Mouse (Mus musculus): Measurements from ENCODE around the gene Prnp. TPM values are rescaled to one million over a fixed set of nuclear protein-coding genes. Genes with fewer than 3 reads are reported as not detected.
A peak's percentile ranks its signal among the peaks of the same experiment; 100 is the strongest.

Prnp gene
- total RNA-seq, 1 experiment from 2014 or later: 74.6 TPM

DNA sequence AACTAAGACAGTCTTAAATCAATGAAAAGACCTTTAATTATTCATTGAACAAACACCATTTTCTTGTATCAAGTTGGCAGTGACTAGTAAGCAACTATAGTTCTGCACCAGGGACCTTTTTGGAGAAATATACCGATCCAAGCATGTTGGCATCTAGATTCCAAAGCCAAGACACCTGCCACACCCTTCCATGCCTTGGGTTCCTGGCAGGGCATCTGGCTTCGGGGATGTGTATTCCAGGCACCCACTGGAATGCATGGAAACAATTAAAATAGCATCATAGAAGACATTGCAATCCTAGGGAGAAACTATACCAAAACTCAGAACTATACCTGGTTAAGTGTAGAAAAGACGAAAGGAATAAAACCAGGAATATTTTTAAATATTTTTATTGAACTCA is 3.5 kb upstream of the Prnp start:
- no peak for DNase-seq

DNA sequence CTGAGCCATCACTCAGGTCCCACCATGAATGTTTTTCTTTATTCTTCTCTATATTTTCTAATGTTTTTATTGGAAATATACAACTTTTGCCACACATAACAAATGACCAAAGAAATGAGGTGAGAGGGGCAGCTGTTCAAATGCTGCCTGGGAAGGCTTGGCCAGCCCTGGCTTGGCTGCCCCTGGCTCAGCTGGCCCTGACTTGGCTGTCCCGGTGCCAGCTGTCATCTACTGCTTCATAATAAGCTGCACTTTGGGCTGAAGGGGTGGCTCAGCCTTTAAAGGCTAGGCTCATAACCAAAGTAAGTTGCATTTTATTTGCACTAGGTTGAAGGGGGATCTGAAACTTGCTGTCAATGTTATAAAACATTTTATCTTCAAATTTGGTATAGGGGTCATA is 2.9 kb upstream of the Prnp start:
- peak; percentile 73 for DNase-seq

DNA sequence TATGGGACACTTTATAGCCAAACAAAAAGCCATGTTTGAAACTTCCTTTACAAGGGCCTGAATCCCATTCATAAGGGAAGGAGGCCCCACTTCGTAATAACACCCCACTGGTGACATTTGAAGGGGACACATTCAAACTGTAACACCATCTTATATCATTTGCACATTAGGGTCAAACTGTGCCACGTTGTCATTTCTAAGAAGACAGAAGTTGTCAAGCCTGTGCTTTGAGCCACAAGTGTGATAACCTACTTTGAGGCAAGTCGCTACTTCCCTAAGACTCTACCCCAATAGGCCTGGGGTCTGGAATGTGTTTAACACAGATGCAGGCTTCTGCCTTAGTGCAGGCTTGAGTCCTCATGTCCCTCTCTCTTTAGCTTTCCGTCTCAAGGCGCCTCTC is 2.4 kb upstream of the Prnp start:
- DNase-seq: no peak

DNA sequence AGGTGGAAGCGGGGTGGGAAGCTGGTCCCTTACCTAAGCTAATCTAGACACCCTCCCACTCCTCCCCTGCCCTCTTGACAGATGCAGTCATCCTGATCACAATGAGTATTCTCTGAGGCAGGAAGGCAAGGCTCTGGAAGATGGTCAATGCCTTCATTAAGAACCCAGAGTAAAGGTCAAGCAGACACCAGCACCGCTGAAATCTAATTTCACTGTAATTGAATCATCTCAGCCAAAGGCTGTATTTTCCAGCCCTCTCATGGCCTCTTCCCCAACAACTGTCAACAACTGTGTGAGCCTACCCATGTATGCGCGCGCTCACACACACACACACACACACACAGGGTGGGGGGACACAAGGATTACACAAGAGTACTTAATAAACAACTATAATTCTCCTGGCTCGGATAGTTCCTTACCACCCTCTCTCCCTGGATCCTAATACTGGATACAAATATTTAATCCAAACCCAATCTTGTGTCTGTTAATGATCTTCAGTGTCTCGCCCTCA is 1.3 kb upstream of the Prnp start:
- DNase-seq: no peak

DNA sequence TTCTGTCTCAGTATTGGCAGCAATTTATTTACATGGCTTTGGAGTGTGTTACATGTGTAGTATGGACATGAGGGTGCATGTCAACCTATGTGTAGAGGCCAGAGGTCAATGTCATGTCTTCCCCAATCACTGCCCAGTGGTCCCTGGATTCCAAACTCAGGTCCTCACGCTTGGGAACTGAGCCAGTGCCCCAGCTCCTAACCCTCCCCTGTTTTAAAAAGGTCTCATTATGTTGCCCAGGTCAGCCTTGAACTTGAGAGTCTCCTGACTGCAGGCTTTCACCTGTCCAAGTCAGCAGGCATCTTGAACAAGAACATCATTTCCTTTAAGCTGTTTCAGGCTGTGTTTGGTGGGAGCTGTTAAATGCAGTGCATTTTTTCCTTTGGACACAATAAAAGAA is 822 bp upstream of the Prnp start:
- DNase-seq: no peak

DNA sequence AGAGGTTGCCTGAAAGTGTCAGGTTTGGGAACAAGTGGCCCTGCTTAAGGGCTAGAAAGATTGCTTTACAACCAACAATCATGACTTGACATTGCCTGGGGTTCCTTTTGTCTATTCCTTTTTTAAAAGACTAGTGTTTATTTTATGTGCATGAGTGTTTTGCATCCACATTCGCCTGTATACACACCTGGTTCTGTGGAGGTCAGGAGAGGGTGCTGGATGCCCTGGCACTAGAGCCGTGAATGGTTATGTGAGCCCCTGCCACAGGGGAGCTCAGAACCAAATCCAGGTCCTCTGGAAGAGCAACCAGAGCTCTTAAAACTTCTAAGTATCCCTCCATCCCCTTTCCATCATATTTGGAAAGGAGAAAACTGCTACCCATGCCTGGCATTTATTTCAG is 1.1 kb downstream of the Prnp start:
- no peak for DNase-seq

DNA sequence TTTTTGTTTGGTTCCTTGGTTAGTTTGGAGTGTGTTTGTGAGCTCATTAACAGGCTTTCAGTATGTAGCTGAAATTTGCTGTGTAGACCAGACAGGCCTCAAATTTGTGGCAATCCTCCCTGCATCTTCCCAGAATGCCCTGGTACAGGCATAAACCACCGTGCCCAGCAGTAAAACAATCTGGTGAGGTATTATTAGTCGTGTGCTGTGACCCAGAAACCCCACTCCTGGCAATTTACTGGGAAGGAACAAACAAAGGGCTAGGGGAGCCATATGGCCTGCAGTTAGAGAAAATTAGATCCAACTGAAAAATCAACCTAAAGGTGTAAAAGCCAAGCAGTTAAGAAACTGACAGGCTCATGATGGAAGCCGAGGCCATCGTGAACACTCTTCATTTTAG is 1.6 kb downstream of the Prnp start:
- DNase-seq: no peak

DNA sequence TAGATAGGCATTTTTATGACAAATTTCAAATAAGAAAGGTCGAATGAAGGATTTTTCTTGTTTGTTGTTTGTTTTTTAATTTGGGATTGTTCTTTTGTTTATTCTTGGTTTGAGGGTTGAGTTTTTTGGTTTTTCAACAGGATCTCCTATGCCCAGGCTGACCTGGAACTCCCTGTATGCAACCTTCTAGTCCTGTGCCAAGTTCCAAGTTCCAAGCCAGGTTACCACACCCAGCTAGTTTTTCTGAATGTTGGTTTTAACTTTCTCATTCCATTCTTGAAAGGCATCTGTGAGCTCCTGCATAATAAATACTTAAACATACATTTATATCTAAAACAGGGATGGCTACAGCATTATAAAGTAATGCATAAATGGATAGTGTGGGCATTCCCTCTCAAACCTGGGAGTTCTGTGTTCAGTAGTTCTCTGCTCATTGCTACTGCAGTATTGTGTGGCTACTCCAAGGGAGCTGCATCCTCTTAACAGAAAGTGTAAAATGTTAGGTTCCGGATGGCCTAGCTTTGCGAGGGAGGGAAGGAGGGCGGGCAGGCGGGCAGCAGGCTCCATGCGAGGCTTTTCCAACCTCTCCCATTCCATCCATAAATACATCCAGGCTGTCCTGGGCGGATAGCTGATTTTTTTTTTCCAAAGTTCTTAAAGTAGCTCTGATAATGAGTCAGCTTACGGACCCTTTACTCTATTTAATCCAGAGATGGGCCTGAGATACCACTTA is 3.0 kb downstream of the Prnp start:
- no peak for DNase-seq

DNA sequence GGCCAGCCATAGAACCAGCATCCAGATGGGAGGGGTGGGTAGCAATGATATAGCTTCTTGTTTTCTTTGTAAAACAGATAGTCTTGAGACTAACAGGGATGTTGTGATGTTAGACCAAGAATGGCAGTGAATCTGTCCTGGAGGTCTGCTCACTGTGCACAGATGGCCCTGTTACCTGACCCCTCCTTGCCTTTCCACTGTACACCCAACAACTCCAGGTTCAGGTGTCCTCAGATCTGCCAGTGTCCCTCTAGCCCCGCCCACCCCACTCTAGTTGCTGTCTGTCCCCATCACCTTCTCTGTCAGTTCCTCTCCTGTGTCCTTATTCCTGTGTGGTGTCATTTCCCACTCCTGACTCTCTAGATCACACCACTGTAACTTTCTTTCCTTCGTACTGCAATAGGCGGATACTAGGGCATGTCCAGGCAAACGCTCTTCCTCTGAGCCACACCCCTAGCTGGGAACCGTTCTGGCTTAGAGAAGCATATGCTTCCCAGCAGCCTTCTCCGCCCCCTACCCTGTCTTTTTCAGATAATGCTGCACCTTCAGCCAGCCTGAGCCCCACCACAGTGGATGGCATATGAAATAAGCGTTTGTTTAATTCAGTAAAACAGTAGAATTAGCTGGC is 22.7 kb downstream of the Prnp start:
- DNase-seq: no peak

DNA sequence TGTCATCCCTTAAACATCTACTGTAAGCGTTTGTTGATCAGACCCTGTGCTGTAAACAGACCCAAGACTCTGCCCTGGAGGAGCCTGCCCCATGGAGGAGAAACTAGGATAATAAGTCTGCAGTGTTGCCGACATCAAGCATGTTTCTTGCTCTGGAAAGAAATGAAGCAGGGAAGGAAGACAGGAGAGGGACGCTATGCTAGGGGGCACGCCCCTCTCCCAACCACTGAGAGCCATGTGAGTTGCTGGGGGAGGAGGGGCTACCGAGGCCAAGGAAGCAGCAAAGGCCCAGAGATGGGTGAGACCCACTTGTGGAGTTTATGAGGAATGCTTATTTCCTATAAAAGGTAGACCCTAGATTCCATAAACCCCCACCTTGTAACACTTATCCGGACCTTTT is 23.3 kb downstream of the Prnp start:
- no peak for DNase-seq

DNA sequence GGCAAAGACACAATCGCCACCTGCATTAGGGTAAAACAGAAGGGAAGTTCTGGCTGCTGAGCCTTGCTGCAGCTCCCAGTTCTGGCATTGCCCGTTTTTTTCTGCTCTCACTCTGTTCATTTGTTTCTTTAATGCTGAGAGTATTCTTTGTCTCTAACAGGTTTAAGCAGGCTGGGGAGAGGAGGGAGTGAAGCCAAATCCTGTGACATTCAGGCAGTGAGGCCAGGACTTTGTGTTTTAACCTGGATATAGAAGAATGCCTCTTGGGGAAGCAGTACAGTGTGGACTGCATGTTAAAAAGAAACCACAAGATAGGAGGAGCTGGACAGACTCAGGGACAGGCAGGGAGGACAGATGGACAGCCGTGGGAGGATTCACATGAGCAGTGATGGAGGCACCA is 23.9 kb downstream of the Prnp start:
- DNase-seq: no peak

DNA sequence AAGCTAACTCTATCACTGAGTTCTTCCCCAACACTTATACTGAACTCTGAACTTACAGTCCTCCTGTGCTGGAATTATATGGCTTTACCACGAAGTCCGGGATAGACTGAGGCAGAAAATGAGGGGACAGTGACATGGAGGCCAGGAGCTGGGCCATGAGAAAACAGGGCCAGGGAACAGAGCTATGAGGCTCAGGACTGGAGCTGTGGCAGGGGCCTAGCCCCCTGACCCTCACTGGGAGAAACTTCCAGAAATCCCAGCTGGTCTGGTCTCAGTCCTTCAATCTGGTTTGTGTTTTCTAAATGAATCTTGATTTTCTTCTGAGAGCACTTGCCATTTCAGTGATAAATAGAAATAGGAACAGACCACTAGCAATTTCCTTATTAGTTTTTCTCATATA is 24.5 kb downstream of the Prnp start:
- no peak for DNase-seq

DNA sequence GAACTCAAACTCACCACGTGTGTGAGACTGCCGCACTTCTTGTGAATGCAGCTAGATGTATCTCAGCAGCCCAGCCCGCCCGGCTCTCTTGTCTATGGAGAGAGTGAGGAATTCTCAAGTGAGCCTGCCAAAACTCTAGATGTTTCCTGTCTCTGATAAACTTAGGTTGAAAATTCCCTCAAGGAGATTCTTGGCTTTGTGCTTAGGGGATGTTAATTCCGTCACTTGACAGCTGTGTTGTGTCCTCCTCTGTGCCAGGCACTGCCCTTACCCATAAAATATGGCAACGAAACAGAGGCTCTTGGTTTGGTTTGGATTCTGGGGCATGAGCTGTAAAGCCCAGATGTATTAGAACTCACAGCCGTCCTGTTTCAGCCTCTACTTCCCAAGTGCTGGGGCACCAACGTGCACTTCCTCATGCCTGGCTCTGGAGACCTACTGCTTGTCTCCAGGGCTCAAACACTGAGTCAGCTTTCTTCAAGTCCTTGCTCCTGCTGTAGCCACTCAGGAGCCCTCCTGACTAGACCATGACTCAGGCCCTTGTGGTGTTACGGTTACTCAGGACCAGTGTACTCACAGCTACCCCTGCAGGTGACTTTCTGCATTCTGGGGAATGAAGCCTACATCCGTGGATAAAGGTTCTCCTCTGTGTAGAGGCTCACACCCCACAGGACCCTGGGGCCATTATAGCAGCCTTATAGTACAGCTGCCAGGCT is 25.8 kb downstream of the Prnp start:
- DNase-seq: peak; percentile 72

DNA sequence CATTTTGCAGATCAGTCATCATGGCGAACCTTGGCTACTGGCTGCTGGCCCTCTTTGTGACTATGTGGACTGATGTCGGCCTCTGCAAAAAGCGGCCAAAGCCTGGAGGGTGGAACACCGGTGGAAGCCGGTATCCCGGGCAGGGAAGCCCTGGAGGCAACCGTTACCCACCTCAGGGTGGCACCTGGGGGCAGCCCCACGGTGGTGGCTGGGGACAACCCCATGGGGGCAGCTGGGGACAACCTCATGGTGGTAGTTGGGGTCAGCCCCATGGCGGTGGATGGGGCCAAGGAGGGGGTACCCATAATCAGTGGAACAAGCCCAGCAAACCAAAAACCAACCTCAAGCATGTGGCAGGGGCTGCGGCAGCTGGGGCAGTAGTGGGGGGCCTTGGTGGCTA is 26.7 kb downstream of the Prnp start:
- no peak for DNase-seq

DNA sequence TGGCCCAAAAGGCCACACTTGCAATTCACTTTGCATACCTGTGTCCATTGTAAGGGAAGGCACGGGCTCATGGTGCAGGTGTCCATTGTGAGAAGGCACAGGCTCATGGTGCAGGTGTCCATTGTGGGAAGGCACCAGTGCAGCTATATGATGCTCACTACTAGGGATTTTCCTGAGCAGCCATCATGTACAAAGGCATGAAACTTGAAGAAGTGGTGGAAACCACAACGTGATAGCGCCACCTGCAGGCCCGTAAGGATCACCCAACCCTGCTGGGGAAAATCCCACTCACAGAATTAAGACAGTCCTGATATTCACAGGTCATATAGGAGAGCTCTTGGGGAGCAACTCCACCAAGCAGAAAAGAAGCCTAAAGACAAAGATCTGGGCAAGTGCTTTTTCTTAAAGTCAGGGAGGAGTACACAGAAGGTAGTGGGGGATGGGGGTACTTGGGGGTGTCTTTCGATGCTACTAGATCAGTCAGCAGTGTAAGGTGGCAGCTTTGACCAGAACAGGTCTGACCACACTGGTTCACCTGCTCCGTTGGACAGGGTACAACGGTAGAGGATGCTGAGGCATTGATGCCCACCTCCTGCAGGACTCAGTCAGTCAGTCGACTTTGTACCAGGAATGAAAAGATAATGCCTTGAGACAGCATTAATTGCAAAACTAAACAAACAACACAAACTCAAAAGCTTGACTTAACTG is 29.8 kb downstream of the Prnp start:
- peak; percentile 75 for DNase-seq

DNA sequence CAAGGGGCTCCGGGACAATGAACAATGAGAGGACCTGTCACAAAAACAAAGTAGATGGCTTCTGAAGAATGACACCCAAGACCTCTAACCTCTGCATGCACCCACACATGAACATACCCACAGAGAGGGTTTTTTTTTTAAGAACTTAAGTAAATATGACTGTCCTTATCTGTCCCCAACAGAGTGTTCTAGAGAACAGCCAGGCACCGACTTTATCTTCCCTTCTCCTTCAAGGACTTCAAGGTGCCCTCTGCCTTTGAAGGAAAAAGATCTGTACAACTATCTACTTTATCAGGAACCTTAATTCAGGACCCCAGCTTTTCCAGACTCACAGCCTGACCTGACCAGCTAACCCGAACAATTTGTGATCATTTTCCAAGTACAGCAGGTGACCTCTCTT is 30.8 kb downstream of the Prnp start:
- DNase-seq: no peak

DNA sequence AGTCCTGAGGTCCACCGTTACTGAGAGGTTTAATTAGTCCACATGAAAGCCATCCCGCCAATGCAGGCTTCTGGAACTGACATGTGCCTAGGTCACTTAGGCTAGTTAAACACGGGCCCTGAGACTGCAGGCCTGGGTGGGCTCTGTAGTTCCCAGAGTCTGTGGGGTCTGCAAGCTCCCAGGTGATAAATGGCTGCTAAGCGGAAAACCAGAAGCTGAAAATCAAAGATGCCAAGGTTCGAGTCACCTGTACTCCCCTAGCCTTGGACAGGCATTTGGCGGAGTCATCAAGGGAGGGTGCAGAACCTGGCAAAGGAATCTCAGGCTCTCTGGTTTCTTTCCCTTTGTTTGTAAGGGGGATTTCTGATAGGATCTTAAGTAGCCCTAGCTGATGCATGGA is 31.8 kb downstream of the Prnp start:
- no peak for DNase-seq

DNA sequence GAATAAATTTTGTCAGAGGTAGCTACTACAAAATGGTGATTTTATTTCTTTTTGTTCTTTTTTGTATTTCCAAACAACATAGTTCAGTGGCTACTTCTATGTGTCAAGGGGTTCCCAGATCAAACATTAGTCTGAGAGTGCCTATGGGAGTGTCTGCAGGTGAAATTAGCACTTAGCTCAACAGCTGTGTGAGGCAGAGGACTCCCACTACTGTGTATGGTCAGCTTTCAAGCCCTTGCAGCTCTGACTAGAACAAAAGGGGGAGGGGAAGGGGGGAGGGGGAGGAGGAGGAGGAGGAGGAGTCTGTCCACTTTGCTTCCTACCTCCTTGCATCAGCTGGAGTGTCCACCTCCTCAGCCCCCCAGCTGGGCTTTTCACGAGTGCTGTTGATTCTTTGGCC is 34.6 kb downstream of the Prnp start:
- DNase-seq: no peak

DNA sequence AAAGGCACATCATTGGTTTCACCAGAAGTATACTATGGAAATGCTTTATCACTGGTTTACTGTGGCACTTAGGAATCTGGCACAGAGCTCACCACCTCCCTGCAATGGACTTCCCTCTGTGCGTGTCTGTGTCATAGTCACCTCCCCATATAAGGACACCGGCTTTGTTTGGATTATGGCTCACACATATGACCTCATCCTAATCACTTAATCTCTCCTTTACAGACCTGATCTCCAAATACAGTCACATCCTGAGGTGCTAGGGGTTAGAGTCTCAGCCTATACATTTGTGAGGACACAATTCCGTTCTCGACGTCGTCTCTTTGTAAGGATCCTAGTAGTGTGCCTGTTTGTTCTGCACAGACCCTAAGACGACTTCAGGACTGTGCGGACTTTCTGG is 35.5 kb downstream of the Prnp start:
- DNase-seq: no peak

DNA sequence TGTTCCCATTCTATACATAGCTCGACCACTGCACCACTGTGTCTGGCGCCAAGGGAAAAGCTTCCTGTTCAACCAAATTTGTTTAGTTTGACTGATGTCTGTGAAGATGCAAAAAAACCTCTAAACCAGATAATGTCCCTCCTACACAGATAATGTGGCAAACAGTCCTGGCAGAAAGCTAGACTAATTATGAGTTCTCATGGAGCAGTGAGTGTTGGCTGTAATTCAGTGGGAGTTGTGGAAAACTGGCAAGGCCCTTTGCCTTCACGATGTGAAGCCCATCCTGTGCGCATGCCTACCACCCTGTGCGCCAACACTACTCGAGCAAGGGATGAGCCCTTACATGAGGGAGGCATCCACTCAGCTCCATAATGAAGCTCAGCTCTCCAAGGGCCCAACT is 36.0 kb downstream of the Prnp start:
- DNase-seq: no peak

DNA sequence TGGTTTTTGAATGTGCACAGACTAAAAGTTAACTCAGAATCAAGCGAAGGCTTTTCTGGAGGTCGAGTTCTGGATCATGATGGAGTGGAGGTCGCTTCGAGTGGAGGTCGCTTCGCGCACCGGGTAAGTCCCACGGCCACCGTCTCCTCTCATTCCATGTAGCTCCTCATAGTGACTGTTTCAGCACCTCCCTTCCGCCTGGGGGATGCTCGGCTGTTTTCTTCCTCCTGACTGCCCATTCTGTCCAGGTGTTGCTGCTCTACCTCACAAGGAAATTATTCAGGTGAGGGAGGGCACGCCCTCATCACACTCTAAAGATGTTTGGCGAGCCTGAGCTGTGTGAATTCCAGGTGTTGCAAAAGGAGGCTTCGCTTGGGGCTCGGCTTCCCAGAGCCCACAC is 36.6 kb downstream of the Prnp start:
- no peak for DNase-seq

DNA sequence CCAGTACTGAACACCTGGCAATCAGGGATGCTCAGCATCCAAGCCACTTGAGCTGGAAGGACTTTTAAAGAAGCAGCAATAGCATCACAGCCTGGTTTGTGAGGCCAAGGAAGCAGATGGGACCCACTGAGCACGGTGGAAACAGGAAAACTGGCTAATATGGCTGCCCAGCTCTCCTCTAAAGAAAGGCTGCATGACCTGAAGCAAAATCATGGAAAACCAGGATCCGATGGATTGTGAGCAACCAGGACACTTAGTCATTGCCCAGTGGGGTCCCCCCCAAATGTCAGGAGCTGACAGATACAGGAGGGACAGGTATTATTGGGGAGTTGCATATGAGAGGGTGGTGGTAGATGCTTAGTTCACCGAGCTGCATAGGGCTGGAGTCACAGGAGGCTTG is 38.4 kb downstream of the Prnp start:
- DNase-seq: no peak

All from adrenal gland, postnatal 14 days (tissue).